Mouse (Mus musculus) megakaryocyte, embryonic 14.5 days (primary cell): Measurements from ENCODE around the gene Pbld2.

Source experiments
- FLI1 ChIP-seq: IDR thresholded peaks from 2 replicates; pipeline ENCODE4 v1.6.1; 2012; ENCODE audit warnings: low read length, inconsistent platforms, mixed read lengths
- GATA1 ChIP-seq: IDR thresholded peaks from 3 replicates; pipeline ENCODE4 v1.6.1; 2012; ENCODE audit warnings: mixed read lengths, low read length, inconsistent platforms, borderline replicate concordance

GRCm38 (mm10) chr10:63013476-63013875, 10.6 kb upstream of the Pbld2 start:
- TF ChIP-seq FLI1 (no peak), GATA1 (no peak)
